Mouse (Mus musculus) cerebellum, adult (tissue): ENCODE data around the gene Nfkbie.

ENCODE experiments used
- ATAC-seq: cut with Nextera tagmentation; 2 replicates; pipeline ENCODE4 v1.9.2; 2017; ENCODE audit warnings: mild to moderate bottlenecking, moderate library complexity, mixed read lengths; ENCODE audit not compliant: insufficient number of reproducible peaks, low FRiP score, low TSS enrichment

Nfkbie gene

GRCm38 (mm10) chr17:45555452-45556106, at the start of gene Nfkbie:
Nfkbie (plus strand) TSS chr17:45555703.
- ATAC-seq = peak; percentile 28

DNA sequence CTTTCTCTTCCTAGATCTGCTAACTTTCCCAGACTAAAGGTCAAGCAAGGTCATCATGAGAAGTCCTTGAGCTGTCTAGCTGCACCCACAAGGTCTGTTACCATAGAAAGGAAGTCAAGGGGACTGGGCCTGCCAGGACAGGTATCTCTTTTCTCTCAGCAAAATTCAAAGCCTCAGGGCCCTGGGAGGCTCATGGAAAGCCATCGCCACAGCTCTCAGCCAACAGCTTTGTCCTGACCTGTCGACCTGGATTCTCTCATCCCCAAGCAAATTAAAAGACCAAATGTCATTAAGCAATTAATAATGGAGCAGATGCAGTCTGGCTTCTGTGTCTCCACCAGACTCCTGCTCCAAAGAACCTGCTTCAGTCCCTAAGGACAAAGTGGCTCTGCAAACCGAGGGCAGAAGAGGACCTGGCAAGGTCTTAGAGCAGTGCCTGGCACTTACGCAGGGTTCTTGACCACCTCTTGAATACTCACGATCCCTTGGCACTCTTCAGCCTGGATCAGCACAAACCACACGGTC, 49.5 kb upstream of the Nfkbie start:
- ATAC-seq = peak; percentile 18; the same call in 1 of the 2 replicates

DNA sequence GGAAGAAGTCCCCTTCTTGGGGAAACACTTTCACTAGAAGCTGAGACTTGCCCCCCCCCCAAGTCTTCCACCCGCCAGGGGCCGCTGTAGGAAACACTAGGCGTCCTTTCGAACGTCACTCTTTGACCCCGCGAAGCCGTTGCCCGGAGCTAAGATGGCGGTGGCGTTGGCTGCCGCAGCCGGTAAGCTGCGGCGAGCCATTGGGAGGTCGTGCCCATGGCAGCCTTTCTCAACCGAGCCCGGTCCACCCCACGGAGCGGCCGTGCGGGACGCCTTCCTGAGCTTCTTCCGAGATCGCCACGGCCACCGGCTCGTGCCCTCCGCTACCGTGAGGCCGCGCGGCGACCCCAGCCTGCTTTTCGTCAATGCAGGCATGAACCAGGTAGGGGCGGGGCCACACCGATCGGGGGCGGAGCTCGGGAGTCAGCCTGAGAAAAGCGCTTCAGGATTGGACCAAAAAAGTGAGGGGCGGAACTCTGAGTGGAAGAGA, 48.8 kb upstream of the Nfkbie start, which contains the start of gene Aars2:
Gene Aars2 (plus strand): TSS at position 142 of the 490 bp plus-strand sequence.
- ATAC-seq = peak; percentile 80

- ATAC-seq = no peak
These were observed 44.6 kb upstream of the Nfkbie start for GRCm38 (mm10) chr17:45510871-45511270.

GRCm38 (mm10) chr17:45511757-45512156, 43.7 kb upstream of the Nfkbie start:
- no peak for ATAC-seq

DNA sequence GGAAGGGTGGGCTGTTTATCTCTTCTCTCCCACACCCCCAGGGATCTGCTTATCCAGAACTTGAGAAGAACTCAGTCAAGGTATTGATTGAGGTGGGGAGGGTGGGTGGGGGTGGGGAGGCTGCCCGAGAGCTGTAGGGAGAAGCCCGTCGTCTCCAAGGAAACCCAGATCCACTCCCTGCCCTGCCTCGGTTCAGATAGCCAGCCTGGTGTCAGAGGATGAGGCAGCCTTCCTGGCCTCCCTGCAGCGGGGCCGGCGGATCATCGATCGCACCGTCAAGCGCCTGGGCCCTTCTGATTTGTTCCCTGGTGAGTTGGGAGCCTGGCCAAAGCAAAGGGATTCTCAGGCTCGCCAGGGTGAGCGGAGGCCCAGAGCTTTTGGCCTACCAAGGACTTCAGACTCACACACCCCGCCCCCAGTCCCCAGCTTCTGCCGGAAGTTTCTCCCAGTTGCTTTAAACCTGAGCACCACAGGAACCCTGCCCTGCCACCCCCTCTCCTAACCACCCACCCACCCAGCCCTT, 40.2 kb upstream of the Nfkbie start:
- no peak for ATAC-seq

- no peak for ATAC-seq
These were observed 39.7 kb upstream of the Nfkbie start for GRCm38 (mm10) chr17:45515806-45516205.

DNA sequence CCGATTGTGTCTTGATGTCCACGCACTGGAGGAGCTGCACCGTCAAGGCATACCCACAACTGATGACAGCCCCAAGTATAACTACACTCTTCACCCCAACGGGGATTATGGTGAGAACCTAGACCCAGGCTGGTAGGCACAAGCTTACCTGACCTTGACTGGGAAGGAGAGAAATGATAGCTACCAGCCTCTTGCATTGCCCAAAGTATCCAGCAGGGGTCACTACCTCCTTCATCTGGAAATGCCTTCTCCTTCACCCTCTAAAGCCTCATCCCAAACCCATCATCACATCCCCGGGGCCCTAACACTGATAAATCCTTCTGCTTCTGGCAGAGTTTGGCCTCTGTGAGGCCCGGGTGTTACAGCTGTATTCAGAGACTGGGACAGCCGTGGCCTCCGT, 39.0 kb upstream of the Nfkbie start:
- ATAC-seq = peak; percentile 6; the same call in 1 of the 2 replicates

- no peak for ATAC-seq
These were observed 38.4 kb upstream of the Nfkbie start for GRCm38 (mm10) chr17:45517135-45517534.

GRCm38 (mm10) chr17:45517549-45518215, 37.8 kb upstream of the Nfkbie start:
- ATAC-seq = no peak

DNA sequence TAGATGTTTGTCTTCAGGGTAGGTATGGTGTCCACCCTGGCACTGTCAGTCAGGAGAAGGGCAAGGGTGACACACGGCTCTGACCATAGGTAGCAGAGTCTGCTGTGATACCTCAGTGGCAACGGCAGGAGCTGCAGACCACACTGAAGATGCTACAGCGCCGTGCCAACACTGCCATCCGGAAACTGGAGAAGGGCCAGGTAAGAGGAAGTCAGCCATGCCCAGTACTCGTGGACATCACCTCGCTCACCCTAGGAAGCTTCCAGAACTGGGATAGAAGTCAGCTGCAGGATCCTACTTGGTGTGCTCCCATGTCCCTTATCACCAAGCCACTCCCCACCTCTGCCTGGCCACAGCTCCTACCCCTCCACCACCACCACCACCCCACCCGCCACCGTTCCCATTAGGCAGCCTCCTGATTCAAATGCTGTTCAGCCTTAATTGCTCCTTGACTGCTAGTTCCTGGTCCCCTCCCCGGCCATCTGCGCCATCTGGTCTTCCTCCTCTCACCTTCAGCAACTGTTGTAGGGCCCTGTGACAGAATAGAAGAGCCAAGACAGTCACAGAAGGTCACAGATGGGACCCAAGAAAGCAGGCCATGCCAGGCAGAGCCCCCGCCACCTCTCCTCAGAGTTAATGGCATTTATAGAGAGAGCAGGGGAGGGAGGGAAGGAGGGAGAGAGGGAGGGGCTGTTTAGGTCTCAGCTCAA, 36.6 kb upstream of the Nfkbie start:
- ATAC-seq = peak; percentile 74

- no peak for ATAC-seq
These were observed 35.4 kb upstream of the Nfkbie start for GRCm38 (mm10) chr17:45520136-45520535.

DNA sequence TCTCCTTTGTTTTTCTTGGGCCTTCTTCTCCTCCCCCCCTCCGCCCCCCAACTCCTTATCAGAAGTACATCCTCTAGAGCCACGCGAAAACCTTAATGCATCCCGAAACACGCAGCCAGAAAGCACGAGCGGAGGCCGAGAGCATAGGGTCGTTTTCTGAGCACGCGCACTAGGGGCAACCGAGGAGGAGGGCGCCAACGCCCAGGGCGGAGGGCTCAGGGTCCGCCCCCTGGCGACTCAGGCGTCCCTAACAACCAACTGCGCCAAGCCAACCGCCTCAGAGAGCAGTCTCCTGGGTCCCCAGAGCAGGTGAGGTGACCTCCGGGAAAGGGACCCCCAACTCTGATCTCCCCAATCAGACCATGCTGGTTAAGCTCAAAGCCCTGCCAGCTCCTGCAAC, 32.2 kb upstream of the Nfkbie start, which contains the start of gene Tcte1:
Gene Tcte1 (plus strand): TSS at position 172 of the 400 bp plus-strand sequence.
- no peak for ATAC-seq

DNA sequence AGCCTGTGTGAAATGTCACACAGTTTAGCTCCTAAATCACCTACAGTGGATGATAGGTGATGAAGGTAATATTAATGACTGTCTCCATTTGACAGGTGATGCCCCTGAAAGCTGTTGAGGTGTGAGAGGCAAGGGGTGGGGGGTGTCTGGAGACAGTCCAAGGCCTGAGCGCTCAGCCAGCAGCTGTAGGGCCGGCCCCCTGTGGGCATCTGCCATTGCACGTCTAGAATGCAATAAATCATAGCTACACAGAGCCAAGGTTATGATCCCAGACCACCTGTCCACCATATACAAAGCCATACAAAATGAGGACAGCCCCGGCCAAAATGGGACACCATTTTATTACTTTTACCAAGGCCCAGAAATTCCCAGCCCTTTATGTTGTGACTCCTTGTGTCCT, 30.5 kb upstream of the Nfkbie start:
- ATAC-seq = no peak

- ATAC-seq = peak; percentile 45; the same call in 1 of the 2 replicates
These were observed 28.9 kb upstream of the Nfkbie start for GRCm38 (mm10) chr17:45526571-45526970.

DNA sequence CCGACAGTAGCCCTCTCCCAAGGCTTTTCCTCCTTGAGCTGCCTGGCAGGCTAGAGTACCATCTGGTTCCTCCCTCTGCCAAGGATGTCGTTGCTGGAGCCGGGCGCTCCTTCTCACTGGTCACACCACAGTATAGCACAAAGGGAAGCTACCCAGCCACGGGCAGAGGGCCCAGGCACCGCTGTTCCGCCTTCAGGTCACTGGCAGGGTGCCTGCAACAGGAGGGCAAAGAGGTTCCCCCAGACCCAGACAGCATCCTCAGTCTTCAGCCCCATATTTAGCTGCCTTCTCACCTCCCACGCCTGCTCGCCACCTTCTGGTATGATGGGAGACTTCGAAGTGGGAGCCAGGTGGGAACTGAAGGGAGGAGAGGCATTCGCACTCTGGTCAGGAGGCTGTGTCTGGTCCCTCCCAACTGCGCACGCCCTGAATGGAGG, 25.1 kb upstream of the Nfkbie start:
- peak; percentile 86 for ATAC-seq

DNA sequence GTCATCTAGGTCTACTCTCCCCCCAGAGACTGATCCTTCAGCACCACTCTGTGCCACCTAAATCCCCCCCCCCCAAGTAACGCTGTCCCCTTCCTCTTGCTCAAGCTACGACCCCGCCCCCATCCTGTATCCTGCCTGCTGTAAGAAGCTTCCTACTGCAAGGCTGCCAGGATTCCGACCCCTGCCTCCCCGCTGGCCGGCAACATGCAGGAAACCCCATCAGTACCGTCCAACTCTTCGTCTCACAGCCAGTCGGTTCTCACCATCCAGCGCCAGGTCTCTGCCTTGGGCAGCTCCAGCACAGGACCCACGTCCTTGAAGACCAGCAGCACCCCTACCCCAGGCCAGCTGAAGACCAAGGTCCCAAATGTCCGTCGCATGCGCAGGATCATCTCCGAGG, 22.6 kb upstream of the Nfkbie start:
- no peak for ATAC-seq

- no peak for ATAC-seq
These were observed 19.2 kb upstream of the Nfkbie start for GRCm38 (mm10) chr17:45536264-45536663.

DNA sequence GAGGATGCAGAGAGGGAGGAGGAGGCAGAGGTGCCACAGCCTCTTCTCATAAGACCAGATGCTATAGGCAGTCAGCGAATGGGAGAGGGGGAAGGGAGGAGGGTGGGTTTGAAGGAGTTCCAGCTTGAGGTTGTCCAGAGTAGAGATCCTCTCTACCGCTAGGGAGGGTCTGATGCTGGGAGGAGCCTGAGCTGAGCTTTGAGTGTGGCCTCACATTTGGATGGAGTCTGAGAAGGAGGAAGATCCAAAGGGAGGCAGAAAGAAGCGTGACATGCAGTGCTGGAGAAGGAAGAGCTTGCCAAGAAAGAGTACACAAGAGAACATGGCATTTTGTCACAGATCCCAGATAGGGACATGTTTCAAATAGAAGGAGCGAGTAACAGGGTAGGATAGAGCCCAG, 17.1 kb upstream of the Nfkbie start:
- no peak for ATAC-seq

- no peak for ATAC-seq
These were observed 15.8 kb upstream of the Nfkbie start for GRCm38 (mm10) chr17:45539664-45540063.
